Mouse (Mus musculus) heart, embryonic 11.5 days (tissue): ENCODE results near the gene Adora1. TPM values are rescaled to one million over a fixed set of nuclear protein-coding genes. Genes with fewer than 3 reads are reported as not detected.
A peak's percentile ranks its signal among the peaks of the same experiment; 100 is the strongest.

Source experiments
- ATAC-seq: fragments of 200-750 bp; cut with Nextera tagmentation; replicated peaks from 2 replicates; pipeline ENCODE4 v1.8.0; 2017; ENCODE audit warnings: moderate library complexity; ENCODE audit not compliant: insufficient number of reproducible peaks, low FRiP score, low TSS enrichment
- H3K27ac ChIP-seq: fragments of 300-500 bp; sonication (generic); 2 replicates; pipeline ENCODE4 v1.5.1; 2014; ENCODE audit warnings: mild to moderate bottlenecking, low read depth, low read length
- H3K27me3 ChIP-seq: fragments of 300-500 bp; sonication (generic); 2 replicates; pipeline ENCODE4 v1.6.1; 2014; ENCODE audit warnings: mild to moderate bottlenecking, low read length, mixed read lengths; ENCODE audit not compliant: control insufficient read depth, insufficient read depth
- H3K36me3 ChIP-seq: fragments of 300-500 bp; sonication (generic); 2 replicates; pipeline ENCODE4 v1.6.1; 2014; ENCODE audit warnings: mild to moderate bottlenecking, low read length, moderate library complexity, mixed read lengths; ENCODE audit not compliant: control insufficient read depth, insufficient read depth
- H3K4me1 ChIP-seq: fragments of 300-500 bp; sonication (generic); 2 replicates; pipeline ENCODE4 v1.6.1; 2014; ENCODE audit warnings: low read length; ENCODE audit not compliant: control insufficient read depth, insufficient read depth
- H3K4me2 ChIP-seq: fragments of 300-500 bp; sonication (generic); 2 replicates; pipeline ENCODE4 v1.6.1; 2014; ENCODE audit warnings: mild to moderate bottlenecking, moderate library complexity
- H3K4me3 ChIP-seq: fragments of 300-500 bp; sonication (generic); 2 replicates; pipeline ENCODE4 v1.5.1; 2014; ENCODE audit warnings: low read depth, low read length
- H3K9ac ChIP-seq: fragments of 300-500 bp; sonication (generic); 2 replicates; pipeline ENCODE4 v1.6.1; 2014; ENCODE audit warnings: mild to moderate bottlenecking, low read depth, low read length, moderate library complexity
- H3K9me3 ChIP-seq: fragments of 300-500 bp; sonication (generic); replicated peaks from 2 replicates; pipeline ENCODE4 v1.6.1; 2016; ENCODE audit warnings: low read length; ENCODE audit not compliant: control insufficient read depth
- WGBS: fragments of 180-500 bp; shearing (Covaris S2); extraction: QIAGEN DNeasy Blood & Tissue Kit; methylation state at CpG from one replicate; pipeline ENCODE4 v1.1.7; 2014; ENCODE audit not compliant: insufficient replicate concordance; 5-methylcytosine and 5-hydroxymethylcytosine counted together
- polyA plus RNA-seq: library from polyadenylated mRNA; unstranded; fragments of >200 nt; fragmentation: Nextera tagmentation; extraction: Ambion mirVana; gene quantifications from 2 replicates; pipeline ENCODE4 v1.2.1, GENCODE M21; 2014

Adora1 gene
- polyA plus RNA-seq, 1 experiment from 2014 or later: 4.4 TPM

DNA sequence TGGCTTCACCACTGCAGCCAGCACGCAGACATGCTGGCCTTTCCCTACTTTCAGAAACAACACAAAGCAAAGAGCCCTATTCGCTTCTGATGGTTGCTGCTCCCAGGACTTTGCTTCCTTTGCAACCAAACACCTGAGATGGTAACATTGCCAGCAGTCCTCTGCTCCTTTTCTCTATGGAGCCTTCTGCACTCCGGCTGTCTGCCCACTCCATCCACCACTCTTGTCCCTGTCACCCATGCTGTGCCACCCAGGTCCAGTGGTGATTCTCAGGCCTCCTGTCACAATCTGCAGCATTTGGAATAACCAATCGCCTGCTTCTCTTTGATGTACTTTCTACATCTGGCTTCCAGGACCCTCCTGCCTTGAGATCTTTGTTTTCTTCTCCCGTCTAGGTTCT, 9.9 kb downstream of the Adora1 start:
- ATAC-seq: no peak
- H3K27ac ChIP-seq: no peak overlapping the region

DNA sequence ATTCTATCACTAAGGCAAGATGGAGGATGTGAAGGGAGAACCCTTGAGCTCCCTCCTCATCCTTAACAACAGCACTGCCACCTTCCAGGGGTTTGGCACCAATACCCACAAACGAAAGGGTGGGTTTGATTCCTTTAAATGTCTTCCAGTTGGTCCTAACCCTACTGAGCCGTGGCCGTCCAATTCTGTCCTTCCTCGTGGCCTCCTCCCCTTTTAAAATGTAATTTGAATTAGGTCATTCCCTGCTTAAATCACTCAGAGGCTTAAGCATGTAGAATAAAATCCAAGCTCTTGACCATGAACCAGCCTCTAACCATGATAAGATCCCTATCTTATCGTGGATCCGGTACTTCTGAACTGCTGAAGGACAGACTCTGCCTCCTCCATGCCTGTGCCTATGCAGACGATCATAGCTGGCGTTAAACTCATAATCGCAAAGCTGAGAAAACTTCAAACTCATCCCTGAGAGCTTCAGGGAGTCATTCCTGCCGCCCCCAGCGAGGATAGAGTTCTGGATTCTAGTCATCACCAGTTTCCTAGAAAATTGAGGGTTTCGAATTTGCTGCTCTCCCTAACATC, 10.5 kb downstream of the Adora1 start:
- 80% methylated on average over 12 of the region's 12 CpGs for WGBS
- Histone ChIP-seq H3K4me2 (no peak overlapping the region), H3K4me3 (no peak overlapping the region), H3K9ac (no peak overlapping the region), H3K36me3 (no peaks in the 10 kb centered on the region), H3K4me1 (peaks cover 20% of the 10 kb centered on the region), H3K27me3 (no peaks in the 10 kb centered on the region), H3K27ac (no peak overlapping the region), H3K9me3 (no peaks in the 10 kb centered on the region)
- ATAC-seq: no peak

More for the DNA sequence above, 9.9 kb downstream of the Adora1 start:
- 83% methylated on average over 5 of the region's 5 CpGs for WGBS
- peaks cover 20% of the 10 kb centered on the region for H3K4me1 ChIP-seq
- no peak overlapping the region for H3K4me3 ChIP-seq
- H3K9ac ChIP-seq: no peak overlapping the region
- H3K4me2 ChIP-seq: no peak overlapping the region
- no peaks in the 10 kb centered on the region for H3K27me3 ChIP-seq
- no peaks in the 10 kb centered on the region for H3K9me3 ChIP-seq
- H3K36me3 ChIP-seq: no peaks in the 10 kb centered on the region

DNA sequence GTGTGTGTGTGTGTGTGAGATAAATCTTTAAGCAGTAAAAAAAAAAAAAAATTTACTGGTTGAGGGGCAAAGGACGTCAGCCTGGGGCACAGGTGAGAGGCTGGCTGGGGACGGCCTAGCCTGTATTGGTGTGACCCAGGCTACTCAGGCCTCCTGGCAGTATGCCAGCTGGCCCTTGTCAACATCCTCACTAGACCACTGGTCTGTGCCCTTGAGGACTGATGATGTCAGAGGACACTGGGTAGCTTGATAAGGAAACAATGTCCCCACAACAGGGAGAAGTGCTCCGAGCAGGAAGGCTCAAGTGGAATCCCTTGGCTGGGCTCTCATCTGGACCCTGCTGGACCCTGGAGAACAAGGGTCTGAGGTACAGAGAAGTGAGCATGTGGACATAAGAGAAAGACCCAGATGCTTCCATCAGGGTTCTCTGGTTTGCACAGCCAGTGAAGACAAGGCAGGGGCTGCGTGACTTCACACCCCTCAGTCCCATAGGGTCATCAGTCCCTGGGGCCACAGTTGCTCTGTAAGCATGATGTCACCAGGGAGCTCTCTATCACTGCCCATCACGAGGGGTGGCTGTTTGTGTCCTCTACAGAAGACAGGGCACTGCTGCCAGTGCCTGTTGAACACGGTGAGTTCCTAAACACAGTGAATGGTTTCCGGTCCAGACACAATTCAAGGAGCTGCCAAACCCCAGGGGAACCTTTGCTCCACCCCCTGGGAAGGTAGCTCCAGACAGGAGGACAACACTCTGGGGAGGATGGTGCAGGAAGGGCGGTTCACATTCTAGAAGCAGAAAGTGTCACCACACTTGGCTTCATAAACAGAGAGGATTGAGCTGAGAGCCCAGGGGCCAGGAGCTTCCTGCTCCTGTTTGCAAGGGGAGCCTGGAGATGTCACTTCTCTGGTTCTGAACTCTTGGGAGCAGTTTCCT, 12.8 kb downstream of the Adora1 start:
- peak; percentile 82 for ATAC-seq
- Histone ChIP-seq H3K9me3 (no peaks in the 10 kb centered on the region), H3K36me3 (no peaks in the 10 kb centered on the region), H3K4me3 (no peak overlapping the region), H3K4me2 (no peak overlapping the region), H3K4me1 (peaks cover 25% of the 10 kb centered on the region), H3K27me3 (no peaks in the 10 kb centered on the region), H3K27ac (peak overlapping the region; percentile 51), H3K9ac (no peak overlapping the region)
- 25% methylated on average over 8 of the region's 8 CpGs for WGBS

DNA sequence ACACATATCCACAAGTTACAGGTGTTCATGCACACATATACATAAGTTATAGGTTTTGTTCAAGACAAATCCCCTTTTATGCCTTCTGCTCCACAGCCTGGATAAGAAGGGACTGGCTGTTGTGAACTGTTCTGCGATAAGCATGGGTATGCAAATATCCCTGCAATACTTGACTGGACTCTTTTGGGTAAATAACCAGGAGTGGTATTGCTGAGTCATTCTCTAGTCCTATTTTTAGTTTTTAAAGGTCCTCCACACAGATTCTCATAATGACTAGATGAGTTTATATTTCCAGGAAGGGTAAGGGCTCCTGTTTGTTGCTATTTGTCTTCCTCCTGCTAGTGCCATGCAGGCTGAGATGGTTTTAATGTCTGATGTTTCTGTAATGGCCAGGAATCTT, 14.1 kb downstream of the Adora1 start:
- Histone ChIP-seq H3K4me2 (no peak overlapping the region), H3K4me1 (peaks cover 32% of the 10 kb centered on the region), H3K4me3 (no peak overlapping the region), H3K27me3 (no peaks in the 10 kb centered on the region), H3K27ac (peak overlapping the region; percentile 12; the same call in 1 of the 2 replicates), H3K9me3 (no peaks in the 10 kb centered on the region), H3K9ac (no peak overlapping the region), H3K36me3 (no peaks in the 10 kb centered on the region)
- 80% methylated on average over 1 of the region's 1 CpGs for WGBS
- no peak for ATAC-seq

DNA sequence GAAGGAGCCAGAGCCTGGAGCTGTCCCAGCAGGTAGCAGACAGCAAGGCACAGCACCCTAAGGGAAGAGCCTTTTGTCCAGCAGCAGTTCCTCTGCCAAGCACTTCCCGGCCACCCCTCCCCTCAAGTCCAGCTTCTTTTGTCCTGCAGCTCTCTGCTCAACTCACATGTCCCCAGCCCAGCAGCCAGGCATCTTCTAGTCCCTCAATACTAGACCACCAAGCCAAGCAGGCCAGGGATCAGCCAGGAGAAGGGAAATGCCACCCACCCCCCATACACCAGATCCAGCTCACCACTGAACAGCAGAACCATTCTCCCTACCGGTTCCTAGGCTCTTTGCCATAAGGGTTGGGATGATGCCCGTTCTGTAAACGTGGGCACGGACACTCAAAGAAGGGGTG, 15.6 kb downstream of the Adora1 start:
- peaks cover 39% of the 10 kb centered on the region for H3K4me1 ChIP-seq
- H3K4me3 ChIP-seq: no peak overlapping the region
- no peak overlapping the region for H3K9ac ChIP-seq
- H3K4me2 ChIP-seq: no peak overlapping the region
- no peak for ATAC-seq
- H3K27ac ChIP-seq: no peak overlapping the region
- no peaks in the 10 kb centered on the region for H3K36me3 ChIP-seq
- no peaks in the 10 kb centered on the region for H3K27me3 ChIP-seq
- no peaks in the 10 kb centered on the region for H3K9me3 ChIP-seq
- WGBS: 79% methylated on average over 5 of the region's 5 CpGs

GRCm38 (mm10) chr1:134217942-134218341, 17.3 kb downstream of the Adora1 start:
- peaks cover 48% of the 10 kb centered on the region for H3K4me1 ChIP-seq
- ATAC-seq: no peak
- no peak overlapping the region for H3K27ac ChIP-seq

DNA sequence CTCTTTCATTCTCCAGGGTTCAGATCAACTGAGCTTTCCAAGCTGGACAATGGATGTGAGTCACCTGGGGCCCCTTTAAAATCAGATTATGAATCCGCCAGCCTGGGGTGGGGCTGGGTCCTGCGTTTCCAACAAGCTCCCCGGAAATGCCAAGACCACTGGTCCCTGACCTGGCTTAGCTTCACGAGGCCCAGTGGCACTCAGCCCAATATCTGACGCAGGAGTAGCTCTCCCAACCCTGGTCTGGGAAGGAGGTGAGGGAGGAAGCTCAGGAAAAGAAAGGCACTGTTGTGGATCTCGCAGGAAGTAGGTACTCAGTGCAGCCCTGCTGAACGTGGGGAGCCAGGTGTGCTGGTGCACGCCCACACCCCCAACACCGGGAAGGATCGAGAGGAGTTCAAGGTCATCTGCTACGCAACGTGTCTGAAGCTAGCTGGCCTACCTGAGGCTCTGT, 18.2 kb downstream of the Adora1 start:
- Histone ChIP-seq H3K27me3 (no peaks in the 10 kb centered on the region), H3K4me1 (peaks cover 43% of the 10 kb centered on the region), H3K9me3 (no peaks in the 10 kb centered on the region), H3K4me2 (no peak overlapping the region), H3K36me3 (no peaks in the 10 kb centered on the region), H3K9ac (no peak overlapping the region), H3K4me3 (no peak overlapping the region), H3K27ac (no peak overlapping the region)
- ATAC-seq: no peak
- WGBS: 65% methylated on average over 12 of the region's 12 CpGs

More at GRCm38 (mm10) chr1:134217942-134218341, 17.3 kb downstream of the Adora1 start:
- H3K9me3 ChIP-seq: no peaks in the 10 kb centered on the region
- H3K9ac ChIP-seq: no peak overlapping the region
- no peak overlapping the region for H3K4me3 ChIP-seq
- no peak overlapping the region for H3K4me2 ChIP-seq
- WGBS: 71% methylated on average over 3 of the region's 3 CpGs
- H3K27me3 ChIP-seq: no peaks in the 10 kb centered on the region
- no peaks in the 10 kb centered on the region for H3K36me3 ChIP-seq

- Histone ChIP-seq H3K4me3 (no peak overlapping the region), H3K4me1 (peaks cover 39% of the 10 kb centered on the region), H3K9me3 (no peaks in the 10 kb centered on the region), H3K4me2 (no peak overlapping the region), H3K27ac (no peak overlapping the region), H3K36me3 (no peaks in the 10 kb centered on the region), H3K27me3 (no peaks in the 10 kb centered on the region), H3K9ac (no peak overlapping the region)
- no peak for ATAC-seq
- 90% methylated on average over 2 of the region's 2 CpGs for WGBS
These were observed 18.6 kb downstream of the Adora1 start for GRCm38 (mm10) chr1:134216629-134216971.
